Mouse (Mus musculus) heart, adult 2 months (tissue): ENCODE results near the gene Eme1.

ENCODE experiments used
- CTCF ChIP-seq: fragments of 200-600 bp; IDR thresholded peaks from 2 replicates; pipeline ENCODE4 v1.8.1; 2022; ENCODE audit warnings: antibody characterized with exemption, mild to moderate bottlenecking, moderate library complexity
- EP300 ChIP-seq: fragments of 200-500 bp; IDR thresholded peaks from 2 replicates; pipeline ENCODE4 v1.6.1; 2011; ENCODE audit warnings: low read depth, low read length, control low read depth; ENCODE audit not compliant: insufficient read depth

DNA sequence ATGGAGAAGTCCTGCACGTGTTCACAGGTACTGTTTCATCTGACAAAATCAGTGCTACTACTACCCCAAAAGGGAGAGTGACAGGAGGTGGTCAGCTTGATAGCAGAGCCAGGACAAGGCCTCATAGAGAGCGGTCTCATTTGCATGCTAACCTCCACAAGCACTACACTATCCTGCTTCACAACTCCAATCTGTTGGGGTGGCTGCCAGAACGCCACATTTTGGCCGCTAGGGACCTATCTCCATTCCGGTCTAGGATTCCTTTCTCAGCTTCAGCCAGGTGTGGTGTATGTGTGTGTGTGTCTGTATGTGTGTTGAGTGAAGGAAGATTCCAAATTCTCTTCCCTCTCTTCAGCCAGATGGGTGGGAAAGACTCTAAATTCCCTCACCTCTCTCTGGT is 21.7 kb upstream of the Eme1 start:
- TF ChIP-seq EP300 (no peak), CTCF (no peak)
